Mouse (Mus musculus) left cerebral cortex, adult 9 months (tissue): Measurements from ENCODE around the gene Egr4.

Experiments
- DNase-seq, 2 experiments: peaks; one replicate each; pipeline ENCODE4 v3.0.0; 2022; ENCODE audit warnings: low spot score in 2 of 2

The Egr4 gene

DNA sequence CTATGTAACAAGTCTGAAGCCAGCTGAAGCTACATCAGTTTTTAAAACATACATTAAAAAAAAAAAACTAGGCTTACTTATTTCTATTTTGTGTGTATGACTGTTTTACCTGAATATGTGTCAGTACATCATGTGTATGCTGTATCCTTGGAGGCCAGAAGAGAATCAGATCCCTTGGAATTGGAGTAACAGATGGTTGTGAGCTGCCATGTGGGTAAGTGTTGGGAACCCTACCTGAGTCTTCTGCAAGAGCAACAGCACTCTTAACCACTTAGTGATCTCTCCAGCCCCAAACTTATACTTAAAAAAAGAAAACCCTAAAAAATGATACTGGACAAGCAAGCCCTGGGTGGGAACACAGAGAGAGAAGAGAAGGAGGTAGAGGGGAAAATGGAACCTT, 16.4 kb downstream of the Egr4 start:
- DNase-seq, result no peak

- DNase-seq, result no peak
These were observed 21.8 kb downstream of the Egr4 start for GRCm38 (mm10) chr6:85491606-85492005.

DNA sequence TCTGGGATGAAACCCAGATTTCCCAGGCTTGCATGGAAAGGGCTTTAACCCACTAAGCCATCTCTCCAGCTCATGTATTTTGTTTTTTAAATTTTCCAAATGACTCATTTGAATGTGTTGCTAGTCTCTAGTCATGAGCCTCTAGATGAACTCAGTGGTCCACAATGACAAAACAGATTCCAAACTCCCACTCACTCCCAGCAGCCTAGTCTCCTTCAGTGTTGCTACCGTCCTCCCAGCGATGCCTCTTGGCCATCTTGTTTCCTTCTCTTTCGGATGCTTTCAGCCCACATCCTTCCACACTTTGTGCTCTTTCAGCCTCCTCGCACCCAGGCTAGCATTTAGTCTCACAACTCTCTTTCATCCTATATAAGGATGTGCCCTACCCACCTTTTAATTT, 23.1 kb downstream of the Egr4 start:
- DNase-seq, result no peak

GRCm38 (mm10) chr6:85489717-85490116, 23.7 kb downstream of the Egr4 start:
- DNase-seq, result no peak

DNA sequence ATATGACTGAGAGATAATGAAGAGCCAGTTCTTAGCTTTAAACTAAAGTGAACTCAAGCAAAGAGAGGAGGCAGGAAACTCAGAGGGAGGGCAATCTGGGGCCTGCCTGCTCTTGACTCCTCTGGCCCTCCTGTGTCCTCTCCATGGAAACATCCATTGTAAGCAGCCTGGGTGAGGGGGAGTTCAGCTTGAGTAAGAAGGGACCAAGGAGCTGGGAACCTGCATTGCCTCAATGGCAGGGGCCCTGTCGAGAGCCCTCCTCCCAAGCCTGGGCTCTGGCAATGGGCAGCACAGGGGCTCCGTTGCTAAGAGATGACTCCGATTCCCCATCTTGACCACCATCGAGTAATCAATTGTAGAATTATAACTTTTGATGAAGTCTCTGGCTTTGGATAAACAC, 24.9 kb downstream of the Egr4 start:
- DNase-seq, result no peak

DNA sequence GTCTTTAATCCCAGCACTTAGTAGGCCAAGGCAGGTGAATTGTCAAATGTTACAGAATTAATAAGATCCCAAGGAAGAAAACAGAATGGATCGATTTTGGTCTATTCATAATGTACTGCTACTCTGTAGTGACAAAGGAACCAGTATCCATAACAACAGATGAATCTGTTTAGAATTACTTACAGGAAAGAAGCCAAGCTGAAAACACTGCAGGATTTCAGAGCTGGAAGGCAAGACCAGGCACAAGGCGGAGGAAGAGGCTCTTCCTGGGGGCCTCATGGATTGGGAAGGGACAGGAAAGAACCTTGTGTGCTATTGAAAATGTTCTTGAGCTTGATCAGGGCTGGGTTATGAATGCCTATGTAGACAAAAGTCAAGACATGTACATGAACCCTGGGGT, 27.7 kb downstream of the Egr4 start:
- no peak for DNase-seq

DNA sequence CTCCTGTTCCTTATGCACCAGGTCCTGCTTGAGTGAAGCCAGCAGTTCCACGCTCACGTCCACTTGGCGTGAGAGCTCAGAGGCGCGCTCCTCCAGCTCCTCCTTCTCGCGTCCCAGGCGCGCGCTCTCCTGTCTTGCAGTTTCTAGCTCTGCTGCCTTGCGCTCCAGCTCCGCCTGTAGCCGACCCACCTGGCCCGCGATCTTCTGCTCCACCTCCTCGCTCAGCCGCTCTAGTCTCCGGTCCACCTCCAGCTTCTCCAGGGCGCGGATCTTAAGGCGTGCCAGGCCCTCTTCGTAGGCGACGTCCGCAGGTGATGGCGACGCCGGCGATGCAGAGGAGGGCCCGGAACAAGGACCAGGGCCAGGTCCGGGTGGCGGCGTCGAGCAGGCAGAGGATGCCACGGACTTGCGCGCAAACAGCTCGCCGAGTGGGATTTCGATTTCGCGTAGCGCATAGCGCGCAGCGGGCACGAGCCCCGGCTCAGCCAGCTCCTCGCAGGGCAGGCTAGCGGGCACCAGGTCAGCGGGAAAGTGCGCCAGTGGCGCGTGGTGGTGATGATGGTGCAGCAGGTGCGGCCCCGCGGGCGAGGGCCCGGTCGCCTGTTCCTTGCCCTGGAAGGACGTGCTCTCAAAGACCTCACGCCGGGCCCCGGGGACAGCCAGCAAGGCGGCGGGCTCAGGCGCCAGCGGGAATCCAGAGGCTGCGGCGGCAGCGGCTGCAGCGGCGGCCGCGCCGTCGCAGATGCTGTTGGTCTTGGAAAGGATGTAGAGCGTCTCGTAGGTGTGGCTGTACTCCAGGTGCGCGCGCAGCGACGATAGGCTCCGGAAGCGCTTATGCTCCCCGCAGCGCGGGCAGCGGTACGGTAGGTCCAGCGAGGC, 29.3 kb downstream of the Egr4 start:
- no peak for DNase-seq

GRCm38 (mm10) chr6:85480685-85481084, 32.7 kb downstream of the Egr4 start:
- no peak for DNase-seq

- no peak for DNase-seq
These were observed 33.4 kb downstream of the Egr4 start for GRCm38 (mm10) chr6:85479979-85480378.

DNA sequence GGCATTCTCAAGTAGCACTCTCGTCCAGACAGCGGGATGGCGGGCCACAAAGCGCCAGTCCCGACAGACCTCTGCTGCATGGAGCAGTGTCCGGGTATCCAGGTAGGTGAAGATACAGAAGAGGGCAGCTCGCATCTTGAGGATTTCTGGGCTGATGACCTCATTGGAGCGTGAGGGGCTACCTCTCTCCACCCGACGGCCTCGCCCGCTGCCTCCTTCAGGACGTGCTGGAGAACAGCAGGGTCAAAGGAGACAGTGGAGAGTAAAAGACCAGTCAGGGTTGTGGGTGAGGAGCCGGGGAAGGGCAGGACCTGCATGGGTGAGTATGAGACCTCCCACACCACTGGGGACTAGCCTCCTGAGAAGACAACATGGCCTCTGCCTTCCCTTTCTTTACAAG, 35.0 kb downstream of the Egr4 start:
- no peak for DNase-seq

DNA sequence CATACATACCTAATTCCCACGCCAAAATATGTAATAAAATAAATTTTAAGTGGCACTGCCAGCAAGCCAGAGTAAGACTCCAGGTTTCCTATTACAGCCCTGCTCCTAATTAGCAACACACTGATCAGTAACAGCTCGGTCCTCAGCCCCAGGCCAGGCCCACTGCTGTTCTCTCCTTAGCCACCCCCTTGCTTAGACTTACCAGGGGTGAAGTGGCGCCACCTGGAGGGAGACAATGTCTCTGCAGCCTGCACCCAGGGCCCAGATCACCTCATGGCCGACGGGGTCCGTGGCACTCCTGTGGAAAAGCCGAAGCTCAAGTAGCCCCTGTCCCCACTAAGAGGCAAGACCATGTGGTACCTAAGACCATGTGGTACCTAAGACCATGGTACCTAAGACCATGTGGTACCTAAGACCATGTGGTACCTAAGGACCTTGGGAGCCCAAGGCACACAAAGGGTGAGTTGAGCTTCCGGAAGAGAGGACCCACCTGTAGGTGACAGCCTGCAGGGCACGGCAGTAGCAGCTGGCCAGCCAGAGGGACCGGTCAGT, 35.9 kb downstream of the Egr4 start:
- no peak for DNase-seq

GRCm38 (mm10) chr6:85475581-85475980, 37.8 kb downstream of the Egr4 start:
- DNase-seq, result no peak

DNA sequence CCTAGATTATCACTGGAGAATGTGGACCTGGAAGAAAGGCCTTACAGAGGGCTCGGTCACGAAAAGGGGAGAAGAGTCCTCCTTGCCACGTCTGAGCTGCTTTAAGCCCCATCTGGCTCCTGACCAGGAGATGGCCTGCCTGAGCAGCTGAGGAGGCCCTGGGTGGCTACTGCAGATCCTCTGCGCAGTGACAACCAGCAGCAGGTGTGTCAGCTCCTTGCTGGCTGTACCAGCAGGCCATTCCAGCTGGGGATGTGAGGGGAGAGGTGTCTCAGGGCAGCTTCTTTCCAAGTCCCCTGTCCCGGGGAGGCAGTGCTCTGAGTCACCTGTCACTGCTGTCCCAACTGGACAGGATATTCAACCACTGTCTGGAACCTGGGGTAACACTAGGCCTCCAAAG, 40.8 kb downstream of the Egr4 start:
- no peak for DNase-seq

GRCm38 (mm10) chr6:85471962-85472361, 41.4 kb downstream of the Egr4 start:
- DNase-seq, result no peak

DNA sequence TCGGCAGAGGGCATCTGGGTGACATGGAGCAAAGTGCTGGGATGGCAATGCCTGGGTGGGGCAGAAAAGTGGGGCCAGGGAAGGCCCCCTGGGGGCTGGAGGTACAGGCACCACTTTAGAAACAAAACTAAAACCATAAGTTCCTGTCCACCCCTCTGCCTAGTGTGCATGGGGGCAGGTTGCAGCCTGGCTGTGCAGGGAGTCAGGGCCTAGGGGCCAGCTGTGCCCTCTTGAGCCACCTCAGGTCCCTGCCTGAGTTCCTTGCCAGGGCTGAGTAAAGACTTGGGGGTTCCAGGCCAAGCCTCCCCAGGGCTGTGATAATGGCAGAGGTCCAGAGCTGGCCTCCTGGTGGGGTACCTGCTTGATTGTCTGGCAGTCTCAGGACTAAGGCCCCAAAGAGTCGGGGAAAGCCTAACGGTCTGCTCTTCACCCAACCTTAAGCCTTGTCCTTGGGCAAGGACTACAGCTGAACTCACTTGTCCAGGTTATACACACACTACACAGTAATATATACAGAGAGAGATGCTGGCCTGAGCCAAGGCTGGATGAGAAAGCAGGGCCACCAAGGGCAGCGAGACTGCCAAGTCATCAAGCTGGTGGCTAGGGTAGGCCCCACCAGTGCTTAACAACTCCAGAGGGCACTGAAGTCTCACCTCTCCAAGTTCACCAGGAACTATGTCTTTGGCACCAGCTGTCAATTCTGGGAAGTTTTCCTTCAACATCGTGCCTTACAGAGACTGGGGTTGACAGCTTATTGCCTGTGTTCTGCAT, 43.5 kb downstream of the Egr4 start:
- DNase-seq, result no peak

GRCm38 (mm10) chr6:85465381-85465780, 48.0 kb downstream of the Egr4 start:
- DNase-seq, result no peak
